Mouse (Mus musculus) kidney, adult 2 months (tissue): Measurements from ENCODE around the gene Ccn1. TPM values are rescaled to one million over a fixed set of nuclear protein-coding genes. Genes with fewer than 3 reads are reported as not detected.
A peak's percentile ranks its signal among the peaks of the same experiment; 100 is the strongest.

Source experiments
- DNase-seq: peaks from one replicate; pipeline ENCODE4 v3.0.0; 2021
- H3K27ac ChIP-seq: fragments of 200-500 bp; 2 replicates; pipeline ENCODE4 v1.5.1; 2012; ENCODE audit warnings: low read depth, low read length, control low read depth, inconsistent platforms; ENCODE audit not compliant: insufficient read depth
- H3K27me3 ChIP-seq: fragments of 200-500 bp; replicated peaks from 2 replicates; pipeline ENCODE4 v1.6.1; 2012; ENCODE audit warnings: mild to moderate bottlenecking, moderate library complexity, low read length, inconsistent platforms; ENCODE audit not compliant: control insufficient read depth, insufficient read depth
- H3K36me3 ChIP-seq: fragments of 200-500 bp; 2 replicates; pipeline ENCODE4 v1.6.1; 2012; ENCODE audit warnings: mild to moderate bottlenecking, moderate library complexity, low read length, inconsistent platforms; ENCODE audit not compliant: control insufficient read depth, insufficient read depth
- H3K4me1 ChIP-seq: fragments of 200-500 bp; 2 replicates; pipeline ENCODE4 v1.6.1; 2011; ENCODE audit warnings: low read length; ENCODE audit not compliant: control insufficient read depth, insufficient read depth
- H3K4me3 ChIP-seq: fragments of 200-500 bp; 2 replicates; pipeline ENCODE4 v1.5.1; 2011; ENCODE audit warnings: mild to moderate bottlenecking, low read depth, low read length, control low read depth; ENCODE audit not compliant: insufficient read depth
- CTCF ChIP-seq: fragments of 200-500 bp; conservative IDR thresholded peaks from 2 replicates; pipeline ENCODE4 v1.5.1; 2011; ENCODE audit warnings: low read depth, mild to moderate bottlenecking, control low read depth, low read length, moderate library complexity, mixed read lengths; ENCODE audit not compliant: insufficient read depth, insufficient read length
- POLR2A ChIP-seq: fragments of 200-500 bp; IDR thresholded peaks from one replicate; pipeline ENCODE4 v1.6.1; 2011; ENCODE audit warnings: low read depth, low read length, control low read depth
- WGBS: fragments of 180-500 bp; shearing (Covaris S2); methylation state at CpG from one replicate; pipeline ENCODE4 v1.1.7; 2018; 5-methylcytosine and 5-hydroxymethylcytosine counted together
- polyA plus RNA-seq: library from polyadenylated mRNA; depleted of rRNA; stranded (reverse); fragments of >200 nt; gene quantifications from 2 replicates; pipeline ENCODE4 v1.2.3, GENCODE M21; 2012; rRNA removed

The Ccn1 gene
- polyA plus RNA-seq, 1 experiment, result 14.2 TPM

DNA sequence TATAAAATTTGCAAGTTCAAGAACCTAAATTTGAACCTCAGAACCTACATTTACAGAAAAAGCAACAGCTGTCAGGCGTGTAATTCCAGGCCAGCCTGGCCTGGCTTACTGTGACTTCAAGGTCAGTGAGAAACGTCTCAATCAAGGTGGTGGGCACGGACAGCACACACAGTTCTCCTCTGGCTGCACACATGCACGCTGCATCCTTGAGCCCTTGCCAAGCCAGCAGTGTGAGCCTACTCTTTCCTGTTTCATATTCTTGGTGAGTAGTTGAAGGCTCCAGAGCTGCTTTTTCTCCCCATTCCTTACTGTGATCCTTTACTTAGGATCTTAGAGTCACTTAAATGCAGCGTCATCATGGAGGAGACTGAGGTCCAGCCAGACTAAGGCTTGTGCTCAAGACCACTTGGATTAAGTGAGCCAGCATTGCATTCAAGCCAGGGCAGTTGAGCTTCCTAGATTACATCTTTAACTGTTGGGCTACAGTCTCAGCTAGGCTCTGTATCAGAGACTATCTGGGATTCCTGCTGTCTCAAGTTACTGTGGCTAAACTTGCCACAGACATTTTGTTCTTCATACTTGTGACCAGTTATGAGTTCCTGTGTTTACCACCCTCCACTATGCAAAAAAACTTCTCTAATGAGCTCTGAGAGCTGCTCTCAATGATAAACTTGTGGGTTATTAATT lies 44.2 kb downstream of the Ccn1 start:
- no peaks in the 10 kb centered on the region for H3K36me3 ChIP-seq
- no peaks in the 10 kb centered on the region for H3K27me3 ChIP-seq
- DNase-seq, result no peak
- no peak overlapping the region for H3K4me3 ChIP-seq
- 82% methylated on average over 5 of the region's 5 CpGs for WGBS
- no peaks in the 10 kb centered on the region for H3K4me1 ChIP-seq
- no peak overlapping the region for H3K27ac ChIP-seq
- no peak for TF ChIP-seq POLR2A
- TF ChIP-seq CTCF, result no peak

DNA sequence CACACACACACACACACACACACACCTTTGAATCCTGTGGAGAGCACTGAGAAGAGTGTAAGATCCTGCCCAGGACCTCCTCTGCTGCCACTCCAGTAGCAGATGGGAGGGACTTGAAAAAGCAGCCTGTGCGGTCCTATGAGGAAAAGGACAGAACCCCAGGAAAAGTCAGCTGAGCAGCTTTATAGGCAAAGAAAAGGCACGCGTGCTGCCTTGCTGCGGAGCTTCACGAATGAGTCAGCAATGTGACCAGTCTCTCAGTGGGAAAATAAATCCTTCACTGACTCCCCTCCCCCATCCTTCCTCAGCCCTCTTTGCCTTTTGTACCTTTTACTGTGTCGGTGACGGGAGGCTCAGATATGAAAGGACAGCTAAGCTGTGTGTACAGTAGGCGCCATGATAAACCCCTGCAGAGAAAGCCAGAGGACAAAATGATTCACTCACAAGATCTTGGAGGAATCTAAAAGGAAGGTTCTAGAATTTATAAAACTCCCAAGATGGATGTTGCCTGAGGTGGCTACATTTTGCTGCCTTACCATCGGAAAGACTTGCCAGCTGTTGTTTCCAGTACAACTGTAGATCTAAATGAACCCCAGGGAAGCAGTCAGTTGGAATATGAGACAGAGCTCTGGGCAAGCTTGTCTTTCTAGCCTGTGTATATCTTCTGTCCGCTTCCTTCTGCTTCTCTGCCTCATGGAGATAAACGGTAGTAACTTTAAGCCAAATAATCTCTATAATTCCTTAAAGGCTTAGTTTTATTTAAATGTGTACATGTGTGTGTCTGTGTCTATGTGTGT lies 47.2 kb downstream of the Ccn1 start:
- no peak overlapping the region for H3K4me3 ChIP-seq
- peaks cover 2% of the 10 kb centered on the region; the same call in 1 of the 2 replicates for H3K36me3 ChIP-seq
- TF ChIP-seq POLR2A (no peak), CTCF (no peak)
- DNase-seq, result peak; percentile 52
- no peak overlapping the region for H3K27ac ChIP-seq
- no peaks in the 10 kb centered on the region for H3K27me3 ChIP-seq
- no peaks in the 10 kb centered on the region for H3K4me1 ChIP-seq
- 43% methylated on average over 11 of the region's 11 CpGs for WGBS

GRCm38 (mm10) chr3:145601345-145601744 lies 48.4 kb downstream of the Ccn1 start:
- H3K27ac ChIP-seq, result no peak overlapping the region
- WGBS, result 78% methylated on average over 6 of the region's 6 CpGs
- no peak for TF ChIP-seq POLR2A
- no peak for TF ChIP-seq CTCF

GRCm38 (mm10) chr3:145600801-145601200 lies 49.0 kb downstream of the Ccn1 start:
- Histone ChIP-seq H3K27ac (no peak overlapping the region), H3K27me3 (no peaks in the 10 kb centered on the region), H3K4me3 (no peak overlapping the region), H3K36me3 (peaks cover 2% of the 10 kb centered on the region; the same call in 1 of the 2 replicates), H3K4me1 (no peaks in the 10 kb centered on the region)
- WGBS, result 91% methylated on average over 6 of the region's 6 CpGs
- no peak for DNase-seq
- TF ChIP-seq POLR2A (no peak), CTCF (no peak)

More at GRCm38 (mm10) chr3:145601345-145601744, 48.4 kb downstream of the Ccn1 start:
- no peak for DNase-seq
- Histone ChIP-seq H3K27me3 (no peaks in the 10 kb centered on the region), H3K4me1 (no peaks in the 10 kb centered on the region), H3K4me3 (no peak overlapping the region), H3K36me3 (peaks cover 2% of the 10 kb centered on the region; the same call in 1 of the 2 replicates)

GRCm38 (mm10) chr3:145599059-145599458 lies 50.7 kb downstream of the Ccn1 start:
- Histone ChIP-seq H3K27ac (no peak overlapping the region), H3K4me3 (no peak overlapping the region), H3K27me3 (no peaks in the 10 kb centered on the region), H3K4me1 (no peaks in the 10 kb centered on the region), H3K36me3 (peaks cover 3% of the 10 kb centered on the region; the same call in 1 of the 2 replicates)
- TF ChIP-seq POLR2A, result no peak
- 0 out of 2 replicates have a peak, but pooled peaks have one; percentile 16 for TF ChIP-seq CTCF
- 98% methylated on average over 7 of the region's 7 CpGs for WGBS
- no peak for DNase-seq

Other genes starting within 250 kb of the Ccn1 start
- gene Znhit6, start 73.8 kb downstream of the Ccn1 start, polyA plus RNA-seq, result 3.5 and 4.2 TPM in 2 replicates
- gene Ddah1, start 108.7 kb upstream of the Ccn1 start, polyA plus RNA-seq, result 143 and 159 TPM in 2 replicates